Mouse (Mus musculus): ENCODE data around the gene Immp2l.

- TF ChIP-seq POLR2A (IDR thresholded peaks at IDR 0.05; ENCODE audit: extremely low read depth, insufficient read depth, low read length): no peak
- no peak for TF ChIP-seq CTCF (IDR thresholded peaks at IDR 0.05; ENCODE audit: low read depth, low read length)
These were observed 702.8 kb downstream of the Immp2l start for GRCm38 (mm10) chr12:41726720-41727119.

Data from liver, adult 2 months (tissue).